Mouse (Mus musculus) CH12.LX (cell line): ENCODE measurements at regions not wholly inside any gene's neighbourhood (a gene's known extent, or its start where the extent isn't known, plus 50 kb on each side); places are given as distances from the start of the nearest gene placed in this dataset.

Experiments used
- CTCF ChIP-seq, 2 experiments: IDR thresholded peaks in 1 of 2; conservative IDR thresholded peaks in 1 of 2; 2 replicates each; pipeline ENCODE4 v1.5.1; 2011 to 2012; ENCODE audit warnings: low read depth in 2 of 2, low read length in 2 of 2, improper control_type of control experiment in 1 of 2, inconsistent platforms in 1 of 2, mild to moderate bottlenecking in 1 of 2, moderate library complexity in 1 of 2
- EP300 ChIP-seq: IDR thresholded peaks from 2 replicates; pipeline ENCODE4 v1.6.1; 2011; ENCODE audit warnings: low read length, improper control_type of control experiment
- MAFK ChIP-seq: IDR thresholded peaks from 2 replicates; pipeline ENCODE4 v1.6.1; 2011; ENCODE audit warnings: low read length, improper control_type of control experiment; ENCODE audit not compliant: insufficient replicate concordance
- MAX ChIP-seq: IDR thresholded peaks from 2 replicates; pipeline ENCODE4 v1.6.1; 2011; ENCODE audit warnings: low read length, improper control_type of control experiment

- TF ChIP-seq EP300 = no peak
- no peak for TF ChIP-seq CTCF (conservative IDR thresholded peaks at IDR 0.05 in 1 of 2, IDR thresholded peaks at IDR 0.05 in 1 of 2; ENCODE audit: low read depth in 2 of 2, low read length in 2 of 2)
- no peak for TF ChIP-seq MAFK
- TF ChIP-seq MAX = no peak
Measured at GRCm38 (mm10) chr6:84429247-84429646, 164.5 kb downstream of the Cyp26b1 start.
